ENCODE assay signal across 16 mouse cellular contexts in genomic region chrX:17607668-17608067, GRCm38 (mm10).
"Had no signal": no experiment of that assay in that cellular context is flagged by ENCODE, and none has a peak within 500 bp of the region (broad histone marks: within the 10 kb centered on the region; RNA-seq: fewer than 3 reads in every experiment).

No protein-coding gene starts in this region.

- H3K36me3 ChIP-seq: liver, embryonic 15.5 days; midbrain, embryonic 13.5 days; midbrain, embryonic 15.5 days; neural tube, embryonic 12.5 days had no signal

- H3K27me3 ChIP-seq: liver, embryonic 15.5 days; megakaryocyte, embryonic 14.5 days; midbrain, embryonic 13.5 days; midbrain, embryonic 15.5 days; neural tube, embryonic 12.5 days had no signal

- H3K4me1 ChIP-seq: liver, embryonic 15.5 days; megakaryocyte, embryonic 14.5 days; midbrain, embryonic 13.5 days; midbrain, embryonic 15.5 days; neural tube, embryonic 12.5 days had no signal

- DNase-seq: liver, postnatal 0 days; lung, embryonic 14.5 days; lung, postnatal 14 days; lung, postnatal 36 days; right cerebral cortex, adult 18-20 months; right cerebral cortex, postnatal 25 days; right cerebral cortex, postnatal 4 days; spleen, adult 18-20 months; thymus, adult 18-20 months; thymus, postnatal 14 days; thymus, postnatal 36 days had no signal

- H3K4me3 ChIP-seq: liver, embryonic 15.5 days; megakaryocyte, embryonic 14.5 days; midbrain, embryonic 13.5 days; midbrain, embryonic 15.5 days; neural tube, embryonic 12.5 days had no signal

- H3K27ac ChIP-seq: liver, embryonic 15.5 days; midbrain, embryonic 13.5 days; midbrain, embryonic 15.5 days; neural tube, embryonic 12.5 days had no signal

- H3K9ac ChIP-seq: liver, embryonic 15.5 days; liver, postnatal 0 days; lung, embryonic 14.5 days; midbrain, embryonic 13.5 days; midbrain, embryonic 15.5 days; neural tube, embryonic 12.5 days had no signal
